Mouse (Mus musculus) cerebellum, postnatal 14 days (tissue): ENCODE data around the gene Csnk2a1.
"Not testable (repeated sequence)": the region's sequence is repeated elsewhere in the genome, so short reads cannot be mapped to it uniquely, and the experiment has no call there.

Source experiments
- DNase-seq, 2 experiments: peaks; one replicate each; pipeline ENCODE4 v3.0.0; 2021; ENCODE audit warnings: mixed read lengths in 2 of 2

Gene Csnk2a1

DNA sequence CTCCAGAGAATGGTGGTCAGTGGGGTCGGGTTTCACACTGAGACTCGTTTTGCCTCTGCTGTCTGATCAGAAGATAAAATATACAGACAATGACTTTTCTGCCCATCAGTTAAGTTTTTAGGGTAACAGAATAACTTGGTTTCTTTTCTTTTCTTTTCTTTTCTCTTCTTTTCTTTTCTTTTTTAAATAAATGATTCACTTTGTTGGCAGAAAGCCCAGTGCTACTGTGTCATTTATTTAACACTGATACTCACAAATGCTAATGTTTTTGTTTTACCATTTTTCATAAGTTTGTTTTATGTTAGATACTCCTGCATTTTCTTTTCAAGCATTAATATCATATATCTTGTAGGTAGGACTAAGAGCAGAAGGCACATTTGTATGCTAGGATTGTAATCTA lies 13.9 kb downstream of the Csnk2a1 start:
- DNase-seq, result no peak

DNA sequence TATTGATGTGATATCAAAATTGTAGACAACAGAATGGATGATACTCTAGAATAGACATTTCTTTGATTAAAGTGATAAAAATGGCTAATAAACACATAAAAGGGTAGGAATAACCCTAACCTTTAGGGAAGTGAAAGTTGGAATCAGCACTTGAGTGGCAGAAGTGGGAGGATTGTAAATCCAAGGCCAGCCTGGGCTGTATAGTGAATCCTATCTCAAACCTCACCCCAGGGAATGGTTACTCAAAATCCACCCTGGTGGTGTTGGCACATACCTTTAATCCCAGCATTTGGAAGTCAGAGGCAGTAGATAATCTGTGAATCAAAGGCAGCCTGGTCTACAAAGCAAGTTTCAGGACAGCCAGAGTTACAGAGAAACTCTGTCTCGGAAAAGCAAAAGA lies 20.6 kb downstream of the Csnk2a1 start:
- no peak for DNase-seq

DNA sequence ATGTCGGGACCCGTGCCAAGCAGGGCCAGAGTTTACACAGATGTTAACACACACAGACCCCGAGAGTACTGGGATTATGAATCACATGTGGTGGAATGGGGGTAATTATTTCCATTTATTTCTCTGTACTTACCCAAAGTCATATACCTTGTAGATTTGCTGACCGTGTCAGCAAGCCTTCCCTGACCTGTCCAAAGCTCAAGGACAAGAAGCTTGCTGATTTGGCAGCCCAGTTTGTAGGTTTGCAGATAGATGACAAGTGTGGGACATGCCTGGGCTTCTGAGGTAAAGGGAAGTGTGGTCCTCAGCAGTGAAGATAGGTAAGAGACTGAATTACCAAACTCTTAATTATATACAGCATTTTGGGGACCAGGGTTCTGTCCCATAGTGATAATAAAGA lies 23.9 kb downstream of the Csnk2a1 start:
- DNase-seq, result no peak

DNA sequence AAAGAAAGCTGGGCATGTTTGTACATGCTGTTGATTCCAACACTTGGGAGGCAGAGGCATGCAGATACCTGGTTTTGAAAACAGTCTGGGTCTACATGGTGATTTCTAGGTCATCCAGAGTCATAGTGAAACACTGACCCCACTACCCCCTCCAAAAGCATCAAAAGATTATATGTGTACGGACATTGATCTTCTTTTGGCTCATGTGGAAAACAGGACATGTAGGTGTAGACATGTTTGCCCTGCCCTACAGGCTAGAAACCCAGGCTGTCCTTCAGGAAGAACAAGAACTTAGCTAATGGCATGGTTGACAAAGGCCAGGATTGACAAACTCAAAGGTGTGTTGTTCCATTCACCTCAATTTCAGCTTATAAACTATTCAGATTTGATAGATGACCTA lies 33.1 kb downstream of the Csnk2a1 start:
- no peak for DNase-seq

DNA sequence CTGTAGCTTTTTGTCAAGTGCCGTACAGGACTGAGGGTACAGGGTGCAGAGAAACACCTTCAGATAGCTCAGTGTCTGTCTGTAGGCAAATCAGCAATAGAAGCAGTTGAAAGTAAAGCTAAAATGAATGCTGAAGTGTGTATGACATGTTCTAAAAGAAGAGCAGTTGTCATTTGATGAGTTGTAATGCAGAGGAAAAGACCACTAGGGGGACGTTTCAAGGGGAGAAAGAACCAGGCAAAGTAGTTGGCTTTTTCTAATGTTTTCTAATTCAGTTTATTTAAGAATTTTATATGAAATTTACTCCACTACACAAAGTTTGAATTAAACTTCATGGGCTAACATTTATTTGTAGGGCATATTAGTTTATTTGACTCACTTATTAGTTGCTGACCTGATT lies 47.0 kb downstream of the Csnk2a1 start:
- DNase-seq, result no peak

DNA sequence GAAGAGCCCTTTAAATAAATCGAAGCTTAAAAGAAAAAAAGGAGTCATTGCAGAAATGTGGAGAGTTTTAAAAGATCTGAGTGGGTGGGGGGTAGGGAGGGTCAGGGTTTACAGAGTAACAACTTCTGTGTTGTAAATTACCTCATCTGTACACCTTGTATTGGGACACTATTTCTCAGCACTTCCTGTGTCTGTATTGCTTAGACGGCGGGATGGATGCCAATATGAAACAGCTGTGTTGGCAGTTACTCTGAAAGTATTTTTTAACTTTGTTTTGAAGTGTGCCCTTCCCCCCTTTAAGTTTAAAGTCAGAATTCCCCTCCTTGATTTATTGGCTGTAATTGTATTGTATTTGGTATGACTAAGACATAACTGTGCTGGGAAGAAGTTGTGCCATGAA lies 54.8 kb downstream of the Csnk2a1 start:
- DNase-seq, result no peak

DNA sequence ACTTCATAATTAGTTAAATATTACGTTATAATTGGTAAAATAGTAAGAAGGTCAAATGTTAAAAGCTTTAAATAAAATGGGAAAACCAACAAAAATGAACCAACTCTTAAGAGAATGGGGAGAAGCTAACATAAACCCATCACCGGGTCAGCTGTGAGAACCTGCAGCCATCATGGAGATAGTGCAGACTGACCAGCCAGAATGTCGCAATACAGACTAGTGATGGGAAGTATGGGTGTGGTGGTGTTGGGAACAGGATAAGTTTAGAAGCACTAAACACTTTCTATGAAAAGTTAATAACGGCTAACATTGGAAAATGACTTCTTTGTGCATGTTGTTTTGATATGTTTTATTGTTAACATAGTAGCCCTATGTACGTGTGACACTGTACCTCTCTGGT lies 60.9 kb downstream of the Csnk2a1 start:
- DNase-seq, result no peak

DNA sequence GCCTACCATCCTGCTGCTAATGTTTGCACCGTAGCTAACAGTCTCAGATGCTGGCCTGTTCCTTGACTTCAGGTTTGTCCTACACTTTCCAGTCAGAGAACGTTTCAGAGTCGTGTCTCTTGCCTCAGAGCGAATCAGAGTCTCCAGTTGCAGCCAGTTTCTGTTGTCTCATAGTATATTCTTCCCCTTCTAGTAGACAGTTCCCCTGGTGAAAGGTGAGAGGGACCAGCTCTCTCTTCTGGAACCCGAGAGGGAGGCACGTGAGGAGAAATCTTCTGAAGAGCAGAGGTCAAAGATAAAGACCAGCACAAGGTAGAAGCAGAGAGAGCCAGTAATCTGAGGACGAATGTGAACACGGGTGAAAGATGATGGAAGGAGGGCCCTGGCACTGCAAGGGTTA lies 61.4 kb downstream of the Csnk2a1 start:
- no peak for DNase-seq

DNA sequence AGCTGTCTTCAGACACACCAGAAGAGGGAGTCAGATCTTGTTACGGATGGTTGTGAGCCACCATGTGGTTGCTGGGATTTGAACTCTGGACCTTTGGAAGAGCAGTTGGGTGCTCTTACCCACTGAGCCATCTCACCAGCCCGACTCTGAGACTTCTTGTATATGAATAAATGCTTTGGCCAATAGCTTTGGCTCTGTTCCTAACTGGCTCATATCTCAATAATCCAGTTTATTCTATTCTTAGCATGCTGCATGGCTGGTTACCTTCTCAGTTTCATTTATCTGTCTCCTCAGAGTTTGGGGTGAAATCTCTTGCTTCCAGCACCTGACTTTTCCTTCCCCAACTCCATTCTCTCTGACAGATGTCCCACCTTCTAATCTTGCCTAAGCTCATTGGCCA lies 63.0 kb downstream of the Csnk2a1 start:
- DNase-seq, result not testable (repeated sequence)

DNA sequence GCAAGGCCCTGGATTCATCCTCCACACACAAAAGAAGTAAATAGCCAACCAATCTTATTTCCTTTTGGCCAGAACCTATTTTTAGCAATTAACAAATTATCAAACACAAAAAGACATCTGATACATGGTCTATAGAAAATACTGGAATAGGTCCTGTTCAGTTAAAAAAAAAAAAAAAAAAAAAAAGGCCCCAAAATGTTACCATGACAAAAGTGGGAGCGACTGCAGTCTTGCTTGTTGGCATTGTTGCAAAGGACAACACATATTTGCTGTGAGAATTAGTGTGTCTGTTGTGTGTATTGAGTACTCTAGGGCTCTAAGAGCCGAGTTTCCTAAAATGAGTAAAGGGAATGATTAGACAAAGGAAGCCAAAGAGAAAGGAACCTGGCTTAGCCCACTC lies 65.8 kb downstream of the Csnk2a1 start:
- DNase-seq, result no peak

DNA sequence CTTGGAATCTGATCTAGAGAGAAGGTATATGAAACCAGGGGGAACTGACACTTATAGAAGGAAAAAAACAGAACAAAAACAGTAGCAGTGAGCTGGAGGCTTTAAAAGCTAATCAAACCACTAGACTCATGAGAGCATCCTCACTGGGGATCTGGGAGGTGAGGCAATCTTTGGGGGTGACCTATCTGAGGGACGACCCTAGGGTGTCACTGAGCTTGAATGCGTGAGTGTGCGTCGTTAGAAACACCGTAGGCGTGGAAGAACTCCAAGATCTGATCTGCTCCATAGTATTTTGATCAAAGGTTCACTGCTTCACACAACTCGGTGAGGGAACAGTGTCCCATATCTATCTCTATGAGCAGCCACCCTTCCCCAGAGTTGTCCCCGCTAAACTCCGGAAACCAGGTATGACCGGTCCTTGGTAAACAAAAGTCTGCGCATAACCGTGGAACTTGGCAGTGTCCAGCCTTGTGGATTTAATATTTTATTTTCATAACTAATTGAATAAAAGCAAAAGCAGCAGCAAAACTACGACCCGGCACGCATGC lies 66.6 kb downstream of the Csnk2a1 start:
- no peak for DNase-seq

DNA sequence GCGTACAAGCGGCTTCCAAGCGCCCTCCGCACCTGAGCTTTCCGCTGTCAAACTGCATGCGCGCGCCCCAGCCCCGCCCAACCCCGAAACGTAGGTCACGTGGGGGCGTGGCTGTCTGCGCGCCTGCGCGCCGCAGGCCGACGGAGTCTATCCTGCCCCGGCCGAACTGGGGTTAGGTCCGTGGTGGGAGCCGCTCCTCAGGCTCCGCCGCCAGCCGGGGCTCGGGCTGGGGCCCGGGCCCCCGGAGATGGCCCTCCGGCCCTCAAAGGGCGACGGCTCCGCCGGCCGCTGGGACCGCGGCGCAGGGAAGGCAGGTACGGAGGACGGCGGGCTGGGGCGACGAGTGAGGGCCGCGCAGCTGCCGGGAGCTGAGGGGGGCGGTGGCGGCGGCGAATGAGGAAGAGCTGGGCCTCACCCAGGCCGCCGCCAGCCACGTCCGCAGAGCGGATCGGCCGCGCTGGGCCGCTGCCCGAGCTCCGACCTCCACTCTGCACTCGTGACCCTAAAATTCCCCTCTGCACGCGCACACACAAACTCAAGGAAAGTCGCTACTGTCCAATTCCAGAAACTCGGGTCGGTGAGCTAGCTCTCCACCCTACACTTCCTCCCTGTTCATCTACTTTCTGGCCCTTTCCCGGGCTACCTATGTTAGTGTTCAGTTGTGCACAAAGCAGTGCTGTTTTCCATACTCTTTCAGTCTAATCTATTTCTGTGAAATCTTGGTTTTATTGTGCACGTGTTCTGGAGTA lies 67.3 kb downstream of the Csnk2a1 start, which contains the start of gene Tbc1d20:
Gene Tbc1d20 (plus strand): TSS at position 102 of the 749 bp plus-strand sequence.
- peak; percentile 92 to 95 for DNase-seq

DNA sequence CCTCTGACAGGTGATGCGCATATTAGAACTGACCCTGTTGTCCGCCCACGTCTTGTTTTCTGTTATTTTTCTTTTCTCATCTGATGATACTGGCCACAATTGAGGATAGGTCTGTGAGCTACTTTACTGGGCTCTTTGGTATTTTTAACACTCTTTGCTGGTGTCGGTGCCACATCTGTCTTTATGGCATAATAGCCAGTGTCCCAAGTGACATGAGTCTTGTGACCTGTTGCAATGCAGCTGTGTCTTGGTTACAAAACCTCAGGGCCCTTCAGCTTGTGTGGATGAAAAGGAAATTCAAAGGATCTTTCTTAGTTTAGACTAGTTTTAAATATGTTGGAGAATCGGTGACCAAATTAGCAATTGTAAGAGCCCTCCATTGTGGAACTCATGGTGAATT lies 67.9 kb downstream of the Csnk2a1 start:
- DNase-seq, result no peak

DNA sequence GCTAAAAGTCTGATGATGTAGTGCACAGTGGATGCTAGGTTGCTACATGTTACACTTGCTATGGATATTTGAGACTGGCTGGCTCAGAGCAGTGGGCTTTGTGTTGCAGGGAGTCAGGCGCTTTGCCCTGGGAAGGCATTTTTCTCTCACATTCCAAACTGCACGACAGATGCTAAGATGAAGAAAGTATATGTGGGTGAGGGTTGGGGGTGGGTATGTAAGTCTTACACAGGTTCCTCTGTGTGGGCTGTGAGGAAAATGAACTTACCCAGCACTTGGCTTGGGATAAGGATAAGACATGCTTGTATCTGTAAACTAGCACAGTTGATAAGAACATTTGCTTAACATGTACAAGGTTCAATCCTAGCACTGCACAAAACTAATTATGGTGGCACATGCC lies 76.2 kb downstream of the Csnk2a1 start:
- no peak for DNase-seq

DNA sequence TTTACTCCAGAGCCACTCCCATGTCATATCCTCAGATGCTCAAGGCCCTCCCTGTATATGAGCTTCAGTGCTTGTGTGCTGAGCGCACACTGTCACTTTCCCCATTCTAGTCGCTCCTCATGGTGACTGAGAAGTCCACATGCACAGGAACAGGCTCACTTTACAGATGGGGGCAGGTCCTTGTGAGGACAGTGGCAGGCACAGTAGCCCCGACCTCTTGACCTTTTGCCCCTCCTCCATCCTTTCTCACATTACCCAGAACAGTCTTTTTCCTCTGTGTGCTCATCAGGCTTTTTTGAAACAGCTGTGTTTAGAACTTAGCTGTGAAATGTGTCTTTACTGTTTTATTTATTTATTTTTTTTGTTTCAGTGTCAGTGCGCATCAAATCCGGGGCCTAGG lies 77.1 kb downstream of the Csnk2a1 start:
- no peak for DNase-seq

DNA sequence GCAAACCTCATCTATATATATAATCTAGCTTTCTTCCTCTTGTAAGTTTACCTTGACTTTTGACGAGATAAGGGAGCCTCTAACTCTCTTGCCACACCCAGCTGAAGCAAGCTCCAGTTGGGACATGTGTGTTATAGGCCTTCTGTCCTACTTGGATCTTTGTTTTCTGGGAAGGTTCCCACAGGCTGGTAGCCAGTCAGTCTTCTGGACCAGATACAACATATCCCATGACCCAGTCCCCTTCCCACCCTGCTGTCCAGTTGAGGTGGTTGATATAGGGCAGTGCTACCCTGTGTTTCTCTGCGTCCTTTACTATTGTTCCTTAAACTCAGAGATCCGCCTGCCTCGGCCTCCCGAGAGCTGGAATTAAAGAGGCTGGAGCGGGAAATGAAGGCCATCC lies 78.8 kb downstream of the Csnk2a1 start:
- no peak for DNase-seq

DNA sequence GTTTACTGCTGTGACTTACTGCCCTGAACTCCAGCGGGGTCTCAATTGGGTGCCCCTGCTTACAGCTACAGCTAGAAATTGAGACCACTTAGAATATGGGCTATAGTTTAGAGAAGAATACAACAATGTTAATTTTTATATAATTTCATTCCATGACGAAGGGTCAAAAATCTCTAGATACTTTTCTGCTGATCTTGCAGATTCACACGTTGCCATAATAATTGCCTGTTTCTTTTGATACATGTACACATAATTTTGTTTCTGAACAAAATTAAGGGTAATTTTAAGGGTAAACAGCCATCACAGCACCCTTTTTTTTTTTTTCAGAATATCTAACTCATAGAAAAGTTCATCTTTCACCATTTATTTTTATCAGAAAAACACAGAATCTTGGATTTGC lies 80.5 kb downstream of the Csnk2a1 start:
- no peak for DNase-seq

DNA sequence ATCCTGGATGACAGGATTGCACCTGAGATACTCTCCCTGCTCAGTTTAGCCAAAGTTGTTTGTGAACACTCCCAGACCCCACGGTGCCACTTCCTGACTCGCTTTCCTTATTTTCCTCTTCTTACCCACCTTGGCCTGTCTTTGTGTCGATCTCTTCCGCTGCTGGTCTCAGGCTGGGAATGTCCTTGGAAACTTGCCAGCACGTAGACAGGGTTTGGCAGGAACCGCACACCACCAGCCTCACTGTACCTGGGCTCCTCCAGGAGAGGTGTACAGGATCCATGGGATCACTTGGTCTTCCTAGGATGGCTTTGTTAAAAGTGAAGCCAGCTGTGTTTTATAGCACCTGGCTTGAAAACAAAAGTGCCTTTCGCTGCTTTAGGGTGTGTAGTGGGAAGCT lies 86.4 kb downstream of the Csnk2a1 start:
- peak; percentile 49 to 60 for DNase-seq

DNA sequence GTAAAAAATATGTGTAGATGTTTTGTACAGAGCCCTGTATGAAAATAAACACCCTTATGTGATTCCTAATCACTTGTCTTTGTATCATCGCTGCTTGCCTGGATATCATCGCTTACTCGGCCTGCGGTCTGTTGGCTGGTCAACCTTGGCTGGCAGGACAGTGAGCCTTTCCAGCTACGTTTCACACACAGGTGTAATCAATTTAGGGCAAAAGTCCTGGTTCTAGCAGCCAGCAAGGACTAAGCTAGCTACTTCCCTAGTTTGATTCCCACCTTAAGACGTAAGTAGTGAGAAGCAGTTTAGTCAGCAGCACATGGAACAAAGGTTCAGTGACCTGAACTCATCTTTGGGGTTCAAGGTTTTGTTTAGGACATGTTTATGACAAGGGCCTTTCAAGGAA lies 87.3 kb downstream of the Csnk2a1 start:
- DNase-seq, result no peak

DNA sequence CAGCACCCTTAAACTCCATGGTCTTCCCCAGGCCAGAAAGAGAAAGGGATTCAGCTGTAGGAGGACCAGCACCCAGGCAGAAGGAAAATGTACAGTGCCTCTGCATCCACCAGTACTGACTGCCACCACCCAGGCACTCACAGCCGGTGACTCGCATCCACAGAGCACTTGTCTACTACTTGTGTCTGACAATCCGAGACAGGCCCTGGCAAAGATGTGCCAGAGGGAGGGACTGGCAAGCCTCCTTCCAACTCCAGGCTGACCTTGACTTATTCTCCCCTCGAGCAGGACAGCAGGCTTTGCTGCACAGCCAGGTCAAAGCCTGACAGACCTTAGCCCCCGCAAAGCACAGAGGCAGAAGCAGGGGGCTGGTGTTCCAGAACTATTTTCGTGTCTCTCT lies 90.4 kb downstream of the Csnk2a1 start:
- no peak for DNase-seq

DNA sequence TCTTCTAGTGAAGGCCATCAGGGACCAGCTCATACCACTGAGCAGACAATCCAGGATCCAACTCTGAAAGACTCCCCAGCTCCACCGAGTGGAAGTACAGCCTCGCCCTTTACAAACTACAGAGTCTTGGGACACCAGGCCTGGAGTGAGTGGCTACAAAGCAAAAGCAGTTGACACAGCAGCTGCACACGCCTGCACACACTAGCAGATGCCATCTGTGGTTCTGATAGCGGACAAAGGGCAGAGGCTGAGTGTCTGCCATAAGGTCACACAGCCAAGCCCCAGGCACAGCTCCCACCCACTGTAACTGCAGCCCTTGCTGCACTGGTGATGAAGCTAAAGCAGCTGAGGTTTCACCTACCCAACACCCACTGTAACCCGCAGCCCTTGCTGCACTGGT lies 94.9 kb downstream of the Csnk2a1 start:
- DNase-seq, result no peak

DNA sequence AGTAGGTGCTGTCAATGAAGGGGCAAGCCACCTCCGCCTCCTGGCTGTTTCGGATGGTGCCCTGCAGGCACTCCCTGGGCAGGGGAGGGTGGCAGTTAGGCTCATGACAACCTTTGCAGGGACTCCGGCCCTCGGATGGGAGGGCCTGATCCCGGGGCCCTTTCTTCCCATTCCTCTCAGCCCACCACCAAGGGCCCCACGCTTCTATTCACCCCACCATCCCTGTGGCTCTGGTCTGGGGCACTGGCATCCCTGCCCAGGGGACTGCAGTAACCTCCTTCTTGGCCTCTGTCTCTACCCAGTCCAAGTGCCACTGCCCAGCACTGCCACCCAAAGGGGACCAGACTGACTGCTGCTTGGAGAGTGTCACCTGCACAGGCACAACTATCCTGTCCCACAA lies 95.6 kb downstream of the Csnk2a1 start:
- no peak for DNase-seq

DNA sequence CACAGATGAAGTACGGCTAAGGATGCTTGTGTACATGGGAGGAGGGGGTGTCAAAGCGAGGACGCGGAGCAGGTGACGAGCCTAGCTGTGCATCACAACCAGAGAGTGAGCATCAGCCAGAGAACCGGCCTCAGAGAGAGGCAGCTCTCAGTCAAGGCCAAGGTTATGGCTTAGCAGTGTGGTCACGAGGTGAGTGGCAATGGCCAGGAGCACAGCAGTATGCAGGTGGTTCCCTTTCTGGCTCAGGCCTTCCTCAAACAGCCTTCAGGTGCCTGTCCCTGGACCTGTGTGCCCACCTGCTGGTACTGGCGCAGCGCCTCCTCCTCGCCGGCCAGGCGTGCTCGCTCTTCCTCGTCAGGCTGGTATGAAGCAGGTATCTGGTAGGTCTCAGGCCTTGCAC lies 97.3 kb downstream of the Csnk2a1 start:
- peak; percentile 66 for DNase-seq

DNA sequence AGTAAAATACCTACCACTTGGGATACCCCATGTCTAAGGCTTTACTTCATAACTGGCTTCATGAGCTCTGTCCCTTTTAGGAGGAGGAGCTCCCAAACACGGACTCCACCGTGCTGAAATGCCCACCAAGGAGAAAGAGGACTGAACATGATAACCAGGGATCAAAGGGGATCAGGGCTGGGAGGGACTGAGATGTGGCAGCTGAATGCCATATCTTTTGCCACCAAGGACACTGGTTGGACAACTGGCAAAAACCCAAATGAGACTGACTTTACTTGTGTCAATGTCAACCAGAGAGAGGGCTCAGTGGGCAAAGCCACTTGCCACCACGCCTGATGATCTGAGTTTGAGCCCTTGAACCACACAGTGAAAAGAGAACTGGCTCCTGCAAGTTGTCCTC lies 98.2 kb downstream of the Csnk2a1 start:
- DNase-seq, result no peak

DNA sequence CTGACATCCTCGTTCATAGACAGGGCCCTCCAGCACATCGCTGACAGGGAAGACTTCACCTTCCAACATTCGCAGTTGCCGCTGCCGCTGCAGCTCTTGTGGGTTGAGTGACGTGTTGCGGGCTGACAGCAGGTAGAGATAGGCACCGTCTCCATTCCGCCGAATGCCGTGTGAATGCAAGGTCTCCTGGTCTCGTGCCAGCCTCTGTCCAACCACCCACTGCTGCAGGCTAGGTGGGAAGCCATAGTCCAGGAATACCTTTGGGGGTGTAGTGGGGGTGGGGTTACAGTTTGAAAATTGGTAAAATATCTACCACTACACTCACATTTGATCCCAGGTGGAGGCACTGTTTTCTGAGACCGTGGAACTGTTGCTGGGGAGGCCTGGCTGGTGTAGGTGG lies 99.5 kb downstream of the Csnk2a1 start:
- no peak for DNase-seq
